Mouse (Mus musculus) cortical plate, adult 2 months (tissue): ENCODE measurements around the gene Eed.

Experiments
- CTCF ChIP-seq: fragments of 200-500 bp; IDR thresholded peaks from 2 replicates; pipeline ENCODE4 v1.5.1; 2011; ENCODE audit warnings: mild to moderate bottlenecking, control low read depth, low read length; ENCODE audit not compliant: insufficient read depth; ENCODE audit errors: extremely low read depth
- POLR2A ChIP-seq: fragments of 200-500 bp; IDR thresholded peaks from 2 replicates; pipeline ENCODE4 v1.6.1; 2011; ENCODE audit warnings: mild to moderate bottlenecking, low read length, control low read depth; ENCODE audit not compliant: insufficient read depth; ENCODE audit errors: extremely low read depth

GRCm38 (mm10) chr7:89983441-89983840 lies 2.7 kb upstream of the Eed start:
- TF ChIP-seq POLR2A = no peak
- no peak for TF ChIP-seq CTCF
